Mouse (Mus musculus) forebrain, embryonic 15.5 days (tissue): ENCODE results near the gene Ncapg. TPM values are rescaled to one million over a fixed set of nuclear protein-coding genes. Genes with fewer than 3 reads are reported as not detected.

Experiments
- ATAC-seq: fragments of 200-750 bp; cut with Nextera tagmentation; replicated peaks from 2 replicates; pipeline ENCODE4 v1.8.0; 2017; ENCODE audit warnings: mild to moderate bottlenecking, moderate TSS enrichment, moderate library complexity
- H3K27ac ChIP-seq: fragments of 300-500 bp; sonication (generic); replicated peaks from 2 replicates; pipeline ENCODE4 v1.5.1; 2015; ENCODE audit warnings: mild to moderate bottlenecking, inconsistent platforms
- H3K27me3 ChIP-seq: fragments of 300-500 bp; sonication (generic); 2 replicates; pipeline ENCODE4 v1.6.1; 2015; ENCODE audit warnings: inconsistent platforms
- H3K36me3 ChIP-seq: fragments of 300-500 bp; sonication (generic); 2 replicates; pipeline ENCODE4 v1.6.1; 2015; ENCODE audit warnings: mild to moderate bottlenecking, inconsistent platforms
- H3K4me1 ChIP-seq: fragments of 300-500 bp; sonication (generic); 2 replicates; pipeline ENCODE4 v1.6.1; 2015; ENCODE audit warnings: inconsistent platforms
- H3K4me2 ChIP-seq: fragments of 300-500 bp; sonication (generic); replicated peaks from 2 replicates; pipeline ENCODE4 v1.6.1; 2015; ENCODE audit warnings: mild to moderate bottlenecking, inconsistent platforms
- H3K4me3 ChIP-seq: fragments of 300-500 bp; sonication (generic); 2 replicates; pipeline ENCODE4 v1.5.1; 2015; ENCODE audit warnings: mild to moderate bottlenecking, inconsistent platforms
- H3K9ac ChIP-seq: fragments of 300-500 bp; sonication (generic); replicated peaks from 2 replicates; pipeline ENCODE4 v1.6.1; 2015; ENCODE audit warnings: mild to moderate bottlenecking, inconsistent platforms
- H3K9me3 ChIP-seq: fragments of 300-500 bp; sonication (generic); 2 replicates; pipeline ENCODE4 v1.6.1; 2016; ENCODE audit warnings: inconsistent platforms
- WGBS: fragments of 180-500 bp; shearing (Covaris S2); methylation state at CpG from one replicate; pipeline ENCODE4 v1.1.7; 2015; ENCODE audit warnings: mixed read lengths; 5-methylcytosine and 5-hydroxymethylcytosine counted together
- polyA plus RNA-seq: library from polyadenylated mRNA; unstranded; fragments of >200 nt; fragmentation: Nextera tagmentation; extraction: Ambion mirVana; gene quantifications from 2 replicates; pipeline ENCODE4 v1.2.1, GENCODE M21; 2015

The Ncapg gene
- polyA plus RNA-seq, 1 experiment from 2014 or later = 25.7 TPM

DNA sequence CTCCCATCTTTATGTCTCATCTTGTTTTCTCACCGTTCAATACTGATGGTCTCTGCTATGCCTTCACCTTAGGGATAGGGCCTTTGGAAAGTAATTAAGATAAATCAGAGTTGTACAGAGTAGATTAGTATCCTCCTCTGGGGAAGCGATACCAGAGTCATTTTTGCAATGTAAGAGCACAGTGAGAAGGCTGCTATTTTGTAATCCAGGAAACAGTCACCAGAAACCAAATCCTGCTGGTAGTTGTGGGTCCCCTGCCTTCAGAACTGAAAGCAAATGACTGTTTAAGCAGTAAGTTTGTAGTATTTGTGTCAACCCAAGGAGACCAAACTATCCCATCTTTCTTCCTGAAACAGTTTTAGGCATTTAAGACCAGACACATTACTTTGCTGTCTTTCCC, 39.9 kb downstream of the Ncapg start:
- 97% methylated on average over 2 of the region's 2 CpGs for WGBS
- no peaks in the 10 kb centered on the region for H3K36me3 ChIP-seq
- no peaks in the 10 kb centered on the region for H3K9me3 ChIP-seq
- no peak for ATAC-seq
- no peaks in the 10 kb centered on the region for H3K27me3 ChIP-seq
- no peak overlapping the region for H3K4me3 ChIP-seq
- H3K9ac ChIP-seq = no peak overlapping the region
- no peaks in the 10 kb centered on the region for H3K4me1 ChIP-seq
- H3K27ac ChIP-seq = no peak overlapping the region
- H3K4me2 ChIP-seq = no peak overlapping the region

DNA sequence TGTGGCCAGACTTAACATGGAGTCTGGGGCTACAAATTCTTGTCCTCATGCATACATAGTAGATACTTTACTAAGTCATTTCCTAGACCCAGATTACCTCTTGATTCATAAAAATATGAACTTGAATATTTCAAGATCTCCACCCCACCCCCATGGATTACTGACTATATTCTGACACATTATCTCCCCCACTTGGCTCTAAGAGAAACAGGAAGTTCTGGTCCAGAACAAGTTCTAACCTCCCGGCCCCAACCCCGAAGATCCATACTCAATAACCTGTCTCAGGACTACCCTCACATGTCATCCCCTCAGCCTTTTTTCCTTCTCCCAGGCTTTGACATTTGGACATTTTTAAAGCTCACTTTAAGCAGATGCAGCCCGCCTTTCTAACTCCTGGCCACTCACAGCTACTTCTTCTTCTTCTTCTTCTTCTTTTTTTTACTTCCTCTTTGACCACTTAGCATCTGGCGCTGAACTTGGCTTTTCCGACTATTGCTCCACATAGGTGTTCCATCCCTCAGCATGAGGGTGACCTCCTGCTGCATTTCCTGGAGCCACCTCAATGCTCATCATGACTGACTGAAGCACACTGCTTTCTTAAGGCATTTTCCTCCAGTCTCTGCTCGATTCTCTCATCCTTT, 49.2 kb downstream of the Ncapg start:
- H3K27me3 ChIP-seq = no peaks in the 10 kb centered on the region
- H3K4me3 ChIP-seq = no peak overlapping the region
- H3K36me3 ChIP-seq = no peaks in the 10 kb centered on the region
- no peak for ATAC-seq
- H3K27ac ChIP-seq = no peak overlapping the region
- no peak overlapping the region for H3K4me2 ChIP-seq
- no peaks in the 10 kb centered on the region for H3K9me3 ChIP-seq
- 89% methylated on average over 6 of the region's 6 CpGs for WGBS
- no peak overlapping the region for H3K9ac ChIP-seq
- no peaks in the 10 kb centered on the region for H3K4me1 ChIP-seq

DNA sequence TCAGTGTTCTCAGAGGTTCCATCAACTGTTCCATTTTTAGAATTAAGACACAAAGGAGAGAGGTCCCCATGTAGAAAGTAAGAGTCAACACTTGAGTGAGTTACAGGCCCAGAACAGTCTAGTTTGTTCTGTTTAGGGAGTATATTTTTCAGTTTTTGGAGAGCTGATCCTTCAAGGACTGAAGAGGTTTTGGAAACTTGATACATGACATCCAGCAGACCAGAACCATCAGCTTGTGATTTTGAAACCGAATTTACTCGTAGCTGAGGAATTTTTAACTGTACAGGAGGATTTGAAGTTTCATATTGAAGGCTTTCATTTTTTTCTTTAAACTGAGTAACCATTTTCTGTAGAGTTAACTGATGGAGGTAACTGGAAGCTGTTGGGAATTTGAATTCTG, 64.0 kb downstream of the Ncapg start:
- WGBS = 97% methylated on average over 2 of the region's 2 CpGs
- no peak overlapping the region for H3K4me3 ChIP-seq

DNA sequence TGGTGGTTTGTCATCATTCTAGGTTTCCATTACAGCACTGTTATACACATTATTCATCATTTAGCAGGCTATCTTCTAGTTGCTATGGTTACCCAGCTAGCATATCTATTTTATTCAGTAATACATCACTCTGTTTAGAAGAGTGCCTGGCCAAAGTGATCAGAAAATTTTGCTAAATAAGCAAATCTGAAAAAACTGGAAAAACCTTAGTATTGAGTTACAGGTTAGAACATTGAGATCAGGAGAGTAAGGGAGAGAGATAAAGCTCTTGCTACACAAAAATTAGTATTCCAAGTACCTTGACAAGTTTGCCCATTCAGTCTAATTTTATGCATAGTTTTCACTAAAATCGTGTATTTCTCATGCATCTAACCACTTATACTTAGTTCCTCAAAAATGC, 68.2 kb downstream of the Ncapg start:
- Histone ChIP-seq H3K4me1 (no peaks in the 10 kb centered on the region), H3K27ac (no peak overlapping the region), H3K36me3 (peaks cover 13% of the 10 kb centered on the region; the same call in 1 of the 2 replicates), H3K9me3 (no peaks in the 10 kb centered on the region), H3K4me3 (no peak overlapping the region), H3K4me2 (no peak overlapping the region), H3K9ac (no peak overlapping the region), H3K27me3 (no peaks in the 10 kb centered on the region)
- WGBS = 89% methylated on average over 1 of the region's 1 CpGs
- no peak for ATAC-seq

More for the DNA sequence above, 64.0 kb downstream of the Ncapg start:
- H3K4me2 ChIP-seq = no peak overlapping the region
- H3K9ac ChIP-seq = no peak overlapping the region
- H3K4me1 ChIP-seq = no peaks in the 10 kb centered on the region
- H3K9me3 ChIP-seq = no peaks in the 10 kb centered on the region
- H3K27ac ChIP-seq = no peak overlapping the region
- ATAC-seq = no peak
- H3K27me3 ChIP-seq = no peaks in the 10 kb centered on the region
- H3K36me3 ChIP-seq = peaks cover 13% of the 10 kb centered on the region; the same call in 1 of the 2 replicates

Other genes with a start within 250 kb of the Ncapg start
- gene Qdpr, start 219.7 kb upstream of the Ncapg start, polyA plus RNA-seq = 107 and 110 TPM in 2 replicates
- gene Clrn2, start 216.2 kb upstream of the Ncapg start, polyA plus RNA-seq = 0.20 and 0.37 TPM in 2 replicates
- 36.5 and 40.6 TPM in 2 replicates for gene Lap3, start 176.5 kb upstream of the Ncapg start, polyA plus RNA-seq
- gene Med28, start 149.7 kb upstream of the Ncapg start, polyA plus RNA-seq = 302 TPM in 2 replicates
- gene Fam184b, start 30.3 kb upstream of the Ncapg start, polyA plus RNA-seq = 3.7 and 4.2 TPM in 2 replicates
- gene Lcorl, start 187.7 kb downstream of the Ncapg start, polyA plus RNA-seq = 53.1 and 58.0 TPM in 2 replicates